Mouse (Mus musculus) c-Kit-positive CD71-positive TER-119-positive erythroid progenitor cells, embryonic 14.5 days (primary cell): ENCODE data around the gene Smarcd2.

Source experiments
- DNase-seq: peaks from one replicate; pipeline ENCODE4 v3.0.0-alpha.2; 2013; ENCODE audit warnings: low spot score

Gene Smarcd2

GRCm38 (mm10) chr11:106276454-106276853 is 3.7 kb upstream of the Smarcd2 start, which contains the start of gene Tcam1:
Gene Tcam1, plus strand, starts transcription at chr11:106276672.
- DNase-seq = peak; percentile 90

GRCm38 (mm10) chr11:106274971-106275411 is 2.2 kb upstream of the Smarcd2 start:
- DNase-seq = no peak

DNA sequence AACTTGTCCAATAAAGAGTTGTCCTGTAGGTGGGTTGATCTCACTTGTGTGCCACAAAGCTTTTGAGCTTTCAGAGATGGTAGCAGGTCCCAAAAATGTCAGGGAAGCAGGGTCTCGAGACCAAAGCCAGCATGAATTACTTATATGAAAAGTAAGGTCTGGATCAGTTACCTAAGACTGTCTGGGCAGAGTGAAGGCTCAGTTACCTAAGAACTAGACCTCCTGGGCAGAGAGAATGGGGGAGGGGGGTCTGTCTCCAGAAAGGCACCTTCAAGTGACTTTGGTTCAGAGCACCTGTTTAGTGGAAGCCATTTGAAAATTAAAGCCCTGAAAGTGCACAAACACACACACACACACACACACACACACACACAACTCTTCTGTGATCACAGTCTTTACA is 1.6 kb upstream of the Smarcd2 start:
- DNase-seq = no peak

- DNase-seq = no peak
Measured at GRCm38 (mm10) chr11:106273811-106274210, 1.0 kb upstream of the Smarcd2 start.

DNA sequence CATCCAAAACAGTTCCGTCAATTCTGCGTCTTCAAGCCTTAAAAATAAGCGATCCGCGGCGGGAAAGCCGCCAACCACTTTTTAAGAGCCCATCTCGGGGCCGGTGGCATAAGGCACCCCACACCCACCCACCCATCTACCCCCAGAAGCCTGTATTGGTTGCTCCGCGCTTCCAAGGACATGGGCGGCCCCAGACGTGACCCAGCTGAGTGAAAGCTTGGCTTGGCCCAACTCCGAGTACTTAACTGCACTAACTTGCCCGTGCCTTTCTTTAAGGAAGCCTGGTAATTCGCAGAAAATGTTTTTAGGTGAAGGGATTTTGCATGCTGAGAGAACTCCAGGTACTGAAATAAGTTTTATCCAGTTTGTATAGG is 526 bp upstream of the Smarcd2 start:
- no peak for DNase-seq

GRCm38 (mm10) chr11:106271794-106272643 is 753 bp downstream of the Smarcd2 start:
- DNase-seq = peak; percentile 28

- DNase-seq = no peak
Measured at GRCm38 (mm10) chr11:106271131-106271793, 1.5 kb downstream of the Smarcd2 start.

DNA sequence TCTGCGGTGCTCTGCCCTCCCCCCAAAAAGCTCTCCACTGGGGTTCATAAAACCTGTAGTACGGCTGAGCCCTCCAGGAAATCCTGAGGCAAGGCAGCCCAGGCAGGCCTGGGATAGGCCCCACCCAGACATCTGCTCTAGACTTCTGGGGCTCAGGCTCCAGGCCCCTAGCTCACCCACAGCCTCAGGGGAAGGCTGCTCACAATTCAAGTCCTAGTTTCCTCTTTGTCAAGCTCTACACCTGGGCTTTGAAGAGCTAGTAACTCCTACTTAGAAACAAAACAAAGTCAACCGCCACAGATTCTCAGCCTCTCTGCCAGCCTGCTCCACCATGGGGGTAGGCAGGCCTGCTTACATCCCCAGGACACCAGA is 3.7 kb downstream of the Smarcd2 start:
- DNase-seq = no peak

DNA sequence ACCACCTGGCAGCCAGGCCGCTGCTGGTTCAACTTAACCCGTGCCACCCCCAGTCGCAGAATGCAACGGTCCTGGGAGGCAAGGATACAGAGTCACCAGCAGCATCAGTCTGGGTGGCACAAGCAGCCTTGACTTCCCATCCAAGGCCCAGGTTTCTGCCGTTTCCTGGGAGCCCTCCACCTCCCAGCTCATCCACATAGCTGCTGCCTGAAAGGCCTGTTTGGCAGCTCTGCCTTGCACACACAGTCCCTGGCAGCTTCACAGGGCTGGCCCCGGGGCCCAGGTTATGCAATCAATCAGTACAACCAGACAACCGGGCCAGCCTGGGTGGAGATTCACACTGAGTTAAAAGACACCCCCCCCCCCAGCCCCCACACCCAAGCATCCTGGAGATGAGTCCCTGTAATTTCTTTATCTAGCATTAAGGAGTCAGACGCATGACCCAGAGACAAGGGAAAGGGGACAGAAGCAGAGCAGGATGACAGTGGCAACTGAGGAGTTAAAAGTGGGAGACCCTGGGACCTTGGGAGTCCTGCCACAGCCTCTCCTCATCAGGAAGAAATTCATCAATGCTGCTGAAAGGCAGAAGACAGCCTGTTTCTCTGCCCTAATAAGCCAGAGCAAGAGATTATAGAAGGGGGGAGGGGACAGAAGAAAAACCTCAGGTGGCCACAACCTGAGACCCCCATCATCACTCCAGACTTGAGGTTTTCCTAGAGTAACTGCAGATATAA is 4.3 kb downstream of the Smarcd2 start:
- no peak for DNase-seq

DNA sequence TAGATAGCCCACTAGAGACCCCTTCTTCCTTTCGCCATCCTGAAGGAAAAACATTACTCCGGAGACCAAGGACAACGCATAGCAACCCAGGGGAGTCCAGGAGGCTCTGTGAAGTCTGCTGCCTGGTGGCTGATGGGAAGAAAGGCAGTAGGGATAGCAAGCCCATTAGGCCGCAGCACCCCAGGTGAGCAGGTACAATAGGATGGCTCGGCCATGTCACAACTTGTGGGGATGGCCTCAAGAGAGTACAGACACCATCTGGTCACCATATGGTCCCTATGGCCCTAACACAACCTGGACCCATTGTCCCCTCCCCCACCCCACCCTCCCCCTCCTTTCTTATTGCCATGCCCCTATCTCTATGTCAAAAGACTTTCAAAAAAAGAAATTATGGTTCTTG is 4.9 kb downstream of the Smarcd2 start:
- DNase-seq = no peak

DNA sequence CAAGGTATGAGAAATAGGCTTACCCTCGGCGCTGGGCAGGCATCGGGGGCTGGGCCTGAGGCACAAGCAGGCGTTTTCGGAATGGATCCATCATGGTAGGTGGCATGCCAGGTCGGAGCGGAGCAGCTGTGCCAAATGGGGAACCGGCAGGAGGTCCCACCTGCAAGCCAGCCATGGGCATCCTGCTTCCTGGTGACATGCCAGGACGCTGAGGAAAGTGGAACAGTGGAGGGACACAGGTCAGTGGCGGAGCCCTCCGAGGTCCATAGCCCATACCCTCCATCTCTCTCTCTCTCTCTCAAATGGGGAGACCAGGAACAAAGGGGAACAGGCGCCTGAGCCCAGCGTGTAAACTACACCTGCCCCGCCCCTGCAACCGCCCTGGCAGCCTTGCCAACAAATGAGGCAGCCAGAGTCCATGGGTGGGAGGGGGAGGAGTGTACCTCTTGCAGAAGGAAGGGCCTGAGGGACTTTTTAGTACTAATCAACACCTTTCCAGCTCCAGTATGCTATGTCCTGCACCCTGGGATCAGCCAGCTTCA is 5.4 kb downstream of the Smarcd2 start:
- no peak for DNase-seq

GRCm38 (mm10) chr11:106266431-106266830 is 6.3 kb downstream of the Smarcd2 start:
- DNase-seq = no peak

DNA sequence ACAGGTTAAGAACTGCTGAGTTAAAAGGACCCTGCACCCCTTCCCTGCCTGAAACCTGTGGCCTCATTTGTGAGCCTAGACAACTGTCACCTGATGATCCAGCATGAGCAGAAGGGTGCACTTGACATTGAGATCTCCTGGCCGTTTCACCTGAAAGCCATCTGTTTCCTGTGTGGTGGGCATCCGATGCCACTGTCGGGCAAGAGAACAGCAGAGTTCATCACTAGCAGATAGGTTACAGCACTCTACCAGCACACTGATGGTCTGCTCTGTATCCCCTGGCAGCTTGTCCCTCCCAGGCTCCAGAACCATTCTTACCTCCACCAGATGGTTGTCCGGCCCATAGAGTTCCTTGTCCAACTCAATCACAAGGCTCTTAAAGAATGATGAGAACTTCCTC is 7.2 kb downstream of the Smarcd2 start:
- DNase-seq = no peak

GRCm38 (mm10) chr11:106264988-106265387 is 7.8 kb downstream of the Smarcd2 start:
- no peak for DNase-seq

DNA sequence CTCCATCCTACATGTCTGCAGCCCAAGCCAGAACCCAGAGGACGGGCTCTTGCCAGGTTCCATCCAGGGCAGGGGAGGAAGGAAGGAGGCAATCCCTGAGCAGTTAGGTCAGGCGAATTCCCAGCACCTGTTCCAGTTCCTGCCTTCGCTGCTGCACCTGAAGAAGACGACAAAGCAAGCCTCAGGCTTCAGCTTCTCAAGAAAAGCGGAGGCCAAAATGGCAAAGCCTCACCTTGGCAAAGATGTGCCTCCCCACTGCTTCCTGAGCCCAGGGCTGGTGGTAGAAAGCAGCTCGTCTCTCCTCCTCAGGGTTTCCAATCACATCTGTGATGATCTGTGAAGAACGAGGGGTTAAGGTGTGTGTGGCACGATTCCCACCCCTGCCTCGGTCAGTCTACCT is 8.8 kb downstream of the Smarcd2 start:
- no peak for DNase-seq

DNA sequence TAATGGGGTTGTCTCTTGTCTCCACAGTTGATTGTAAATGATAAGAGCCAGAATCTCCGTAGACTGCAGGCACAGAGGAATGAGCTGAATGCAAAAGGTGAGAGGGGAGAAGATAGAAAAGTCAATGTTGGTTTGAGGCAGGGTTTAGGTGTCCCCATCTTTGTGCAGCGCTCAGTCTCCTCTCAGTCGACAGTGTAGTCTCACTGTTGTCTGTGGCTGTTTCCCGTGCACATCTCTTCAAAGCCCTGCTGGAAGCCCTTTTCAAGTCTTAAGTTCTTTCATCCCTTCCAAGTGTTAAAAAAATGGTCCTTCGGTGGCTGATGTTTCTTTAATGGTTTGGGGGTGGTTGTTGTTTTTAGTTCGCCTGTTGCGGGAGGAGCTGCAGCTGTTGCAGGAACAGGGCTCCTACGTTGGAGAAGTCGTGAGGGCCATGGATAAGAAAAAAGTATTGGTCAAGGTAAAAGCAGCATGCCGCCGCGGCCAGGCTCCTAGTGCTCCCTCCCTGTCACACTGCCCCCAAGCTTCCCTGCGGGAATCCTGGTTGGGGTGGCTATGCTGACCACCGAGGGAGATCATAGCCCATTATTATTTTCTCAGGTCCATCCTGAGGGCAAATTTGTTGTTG is 11.8 kb downstream of the Smarcd2 start:
- DNase-seq = no peak

GRCm38 (mm10) chr11:106256775-106257174 is 16.0 kb downstream of the Smarcd2 start:
- no peak for DNase-seq

- DNase-seq = peak; percentile 97
Measured at GRCm38 (mm10) chr11:106255685-106256451, 16.9 kb downstream of the Smarcd2 start, which contains the start of the genes Ftsj3 and Psmc5. Gene Ftsj3, minus strand, starts transcription at chr11:106256079. Gene Psmc5, plus strand, starts transcription at chr11:106256154.

DNA sequence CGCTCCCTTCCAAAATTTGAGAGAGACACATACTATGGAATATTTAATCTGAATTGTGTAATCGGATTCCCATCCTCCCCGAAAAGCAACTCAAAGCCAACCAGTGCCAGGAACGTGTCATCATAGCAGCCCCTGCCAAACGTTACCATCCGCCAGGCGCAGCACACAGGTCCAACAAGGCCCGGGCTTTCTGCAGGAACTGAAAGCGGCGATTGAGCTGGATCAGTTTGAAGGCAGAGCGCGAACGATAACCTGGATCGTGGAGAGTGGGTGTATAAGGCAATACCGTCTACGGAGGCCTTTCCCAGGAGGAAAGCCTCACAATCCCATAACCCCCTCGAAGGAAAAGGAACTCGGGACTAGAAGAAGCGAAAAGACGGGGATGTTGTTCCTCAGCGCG is 17.6 kb downstream of the Smarcd2 start:
- DNase-seq = no peak

GRCm38 (mm10) chr11:106254767-106255166 is 18.0 kb downstream of the Smarcd2 start:
- no peak for DNase-seq

DNA sequence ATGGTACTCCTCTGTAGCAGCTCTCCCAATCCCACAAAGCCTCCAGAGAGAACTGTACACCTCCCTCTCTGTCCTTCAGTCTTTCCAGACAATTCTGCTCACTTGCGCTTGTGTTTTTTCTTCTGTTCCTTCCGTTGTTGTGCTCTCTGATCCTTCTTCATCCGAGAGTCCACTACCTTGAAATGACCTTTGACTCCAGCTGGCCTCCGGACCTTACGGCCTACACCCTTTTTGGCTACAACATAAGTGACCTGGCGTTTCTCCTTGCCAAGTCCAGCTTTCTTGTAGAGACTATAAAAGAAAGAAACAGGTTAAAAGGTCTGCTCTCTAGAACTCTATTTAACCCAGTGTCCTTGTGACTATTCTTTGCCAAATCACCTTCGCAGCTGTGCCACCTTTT is 23.4 kb downstream of the Smarcd2 start:
- no peak for DNase-seq
